Mouse (Mus musculus) embryo, embryonic 11 days (tissue): ENCODE measurements at regions not wholly inside any gene's neighbourhood (a gene's known extent, or its start where the extent isn't known, plus 50 kb on each side); places are given as distances from the start of the nearest gene placed in this dataset.
"Not testable (repeated sequence)": the region's sequence is repeated elsewhere in the genome, so short reads cannot be mapped to it uniquely, and the experiment has no call there.

Experiments
- DNase-seq: peaks from one replicate; pipeline ENCODE4 v3.0.0-alpha.2; 2015

GRCm38 (mm10) chr11:40159161-40159560, 535.8 kb downstream of the Mat2b start:
- DNase-seq = not testable (repeated sequence)

DNA sequence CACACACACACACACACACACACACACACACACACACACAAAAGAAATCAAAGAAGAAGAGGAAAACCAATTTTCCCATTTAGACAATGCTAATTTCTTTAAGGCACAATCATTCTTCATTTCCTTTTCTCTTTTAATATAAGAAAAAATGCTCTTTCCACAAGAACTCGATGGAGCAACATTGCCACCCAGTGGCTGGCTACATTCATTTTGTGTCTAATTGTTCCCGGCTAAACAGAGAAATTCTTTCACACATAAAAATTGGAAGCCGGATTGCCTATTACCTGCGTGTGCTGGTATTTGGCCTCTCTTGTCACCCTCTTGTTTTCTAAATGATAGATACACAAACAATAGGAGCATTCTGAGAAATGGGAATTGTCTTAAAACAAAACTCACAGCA, 545.7 kb downstream of the Mat2b start:
- peak; percentile 77 for DNase-seq

DNA sequence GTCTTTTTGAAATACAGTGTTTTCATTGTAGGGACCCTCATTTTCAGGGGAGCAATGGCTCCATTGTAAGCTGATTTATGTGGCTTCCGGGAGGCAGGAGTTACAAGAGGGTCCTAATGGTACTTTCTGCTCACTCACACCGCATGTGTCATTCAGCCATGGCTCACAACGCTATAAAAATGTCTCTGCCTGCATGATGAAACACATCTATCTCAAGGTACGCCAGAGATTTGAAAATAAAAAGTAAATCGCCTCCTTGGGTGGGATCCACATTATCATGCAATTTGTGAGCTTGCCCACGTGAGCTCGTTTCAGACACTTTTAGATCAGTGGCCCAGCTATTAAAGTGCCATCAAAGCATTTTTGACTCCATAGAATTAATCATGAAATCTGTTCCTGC, 557.2 kb downstream of the Mat2b start:
- no peak for DNase-seq

- DNase-seq = no peak
These were observed 592.4 kb downstream of the Mat2b start for GRCm38 (mm10) chr11:40102613-40103012.

DNA sequence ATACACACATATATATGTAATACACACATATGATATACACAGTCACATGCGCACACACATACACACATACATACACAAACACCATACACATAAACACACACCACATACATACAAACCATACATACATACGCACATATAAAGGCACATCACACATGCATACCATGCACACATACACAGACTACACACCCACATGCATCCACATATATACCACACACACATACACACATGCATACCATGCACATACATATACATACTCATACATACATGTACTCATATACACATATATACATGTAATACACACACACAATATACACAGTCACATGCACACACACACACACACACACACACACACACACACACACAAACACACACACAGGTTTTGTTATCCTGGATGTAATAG, 620.7 kb downstream of the Mat2b start:
- no peak for DNase-seq

DNA sequence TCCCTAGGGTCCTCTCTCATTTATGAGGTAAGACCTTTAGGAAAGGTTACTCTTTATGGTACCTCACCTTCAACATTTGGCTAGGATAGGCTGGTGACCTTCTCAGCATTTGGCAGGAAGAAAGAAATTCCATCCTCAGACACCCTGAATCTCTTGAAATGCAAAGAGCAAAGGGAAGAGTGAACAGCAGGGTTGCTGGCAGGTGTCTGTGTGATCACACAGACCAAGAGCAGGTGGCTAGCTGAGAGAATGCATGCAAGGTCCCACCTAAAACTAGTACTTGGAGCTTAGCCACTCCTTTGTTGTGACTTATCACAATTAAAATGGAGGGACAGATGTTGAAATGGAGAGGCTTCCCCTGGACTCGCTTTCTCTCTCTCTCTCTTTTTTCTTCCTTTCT, 644.5 kb downstream of the Mat2b start:
- no peak for DNase-seq

DNA sequence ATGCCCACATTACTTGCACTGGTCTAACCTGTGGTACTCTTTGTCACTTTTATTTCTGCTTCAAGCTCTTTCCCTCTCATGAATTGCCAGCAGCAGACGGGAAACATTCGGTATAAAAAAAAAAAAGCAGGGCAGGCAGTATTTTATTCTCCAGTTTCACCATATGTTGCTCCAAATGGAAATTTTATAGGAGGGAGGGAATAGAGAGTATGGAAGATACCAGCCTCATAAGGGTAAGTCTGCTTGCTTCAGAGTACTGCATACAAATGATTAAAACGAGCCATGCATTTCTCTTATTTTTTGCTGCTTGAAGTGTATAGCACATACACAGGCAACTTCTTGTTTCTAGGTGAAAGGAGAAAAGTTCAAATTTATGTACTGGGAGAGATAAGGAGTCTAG, 667.5 kb downstream of the Mat2b start:
- DNase-seq = no peak

DNA sequence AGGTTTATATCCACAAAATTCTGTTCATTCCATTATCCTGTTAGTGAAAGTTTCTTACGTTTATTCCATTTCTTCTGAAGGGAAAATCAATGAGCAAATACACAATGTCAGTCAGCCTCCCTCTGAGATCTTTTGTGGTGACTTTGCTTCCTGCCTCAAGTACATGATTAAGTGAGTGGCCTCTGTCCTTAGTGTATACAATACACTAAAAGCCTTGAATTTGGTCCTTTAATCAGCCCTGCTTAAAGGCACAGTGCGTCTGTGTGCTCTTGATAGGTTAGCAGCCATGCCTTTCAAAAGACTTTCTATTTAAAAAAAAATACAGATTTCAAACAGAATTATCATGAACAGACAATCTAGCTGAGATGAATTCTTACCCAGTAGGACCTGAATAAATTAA, 695.5 kb downstream of the Mat2b start:
- peak; percentile 20 for DNase-seq

- DNase-seq = peak; percentile 39
These were observed 696.4 kb downstream of the Mat2b start for GRCm38 (mm10) chr11:39998612-39999011.

- DNase-seq = no peak
These were observed 722.4 kb downstream of the Mat2b start for GRCm38 (mm10) chr11:39972585-39972984.

DNA sequence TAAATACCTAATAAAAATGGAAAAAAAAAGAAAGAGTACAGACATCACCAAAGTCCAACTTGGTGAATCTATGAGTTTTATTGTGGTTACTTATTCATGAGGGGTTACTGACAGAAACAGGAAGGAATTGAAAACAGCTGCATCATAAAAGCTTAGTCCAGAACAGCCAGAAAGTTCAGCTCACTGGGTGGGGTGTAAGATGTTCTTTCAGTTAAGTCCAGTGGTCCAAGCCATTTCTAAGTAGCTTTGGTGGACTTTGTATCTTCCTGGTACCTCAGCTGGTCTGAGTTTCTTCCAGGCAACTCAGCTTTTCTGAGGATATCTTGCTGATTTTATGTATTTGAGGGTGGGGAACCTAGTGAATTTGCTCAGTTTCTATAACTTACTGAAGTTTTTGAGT, 731.3 kb downstream of the Mat2b start:
- DNase-seq = no peak

DNA sequence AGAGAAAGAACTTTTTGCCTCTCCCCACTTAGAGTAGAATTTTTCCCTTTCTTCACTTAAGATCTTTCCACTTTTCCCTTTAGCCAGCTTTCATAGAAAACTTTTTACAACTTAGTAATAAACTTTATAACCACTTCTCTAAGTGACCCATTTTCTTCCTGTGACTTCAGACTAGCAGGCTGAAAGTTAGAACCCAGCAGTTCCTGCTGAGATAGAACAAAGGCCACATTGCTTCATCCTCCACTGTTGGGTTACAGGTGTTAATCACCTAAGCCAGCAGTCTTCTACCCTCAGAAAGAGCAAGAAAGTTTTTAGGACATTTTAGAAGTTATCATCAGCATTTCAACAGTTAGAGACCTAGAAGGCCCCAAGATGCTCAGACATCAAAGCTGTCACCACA, 740.6 kb downstream of the Mat2b start:
- no peak for DNase-seq

DNA sequence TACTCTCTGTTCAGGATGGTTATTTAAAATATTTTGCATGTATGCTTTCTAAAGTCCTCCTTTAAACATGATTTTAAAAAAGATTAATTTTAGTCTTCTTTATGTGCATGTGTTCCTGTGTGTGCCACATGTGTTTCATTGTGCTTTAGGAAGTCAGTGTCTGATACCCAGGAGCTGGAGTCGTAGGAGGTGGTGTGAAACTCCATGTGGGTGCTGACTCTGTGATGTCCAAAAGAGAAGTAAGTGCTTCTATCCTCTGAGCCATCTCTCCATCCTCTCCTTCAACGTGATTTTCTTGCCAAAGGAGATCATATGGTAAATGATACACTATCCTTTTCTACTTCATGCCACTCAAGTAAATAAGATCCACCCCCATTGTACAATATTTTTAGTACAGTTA, 750.8 kb downstream of the Mat2b start:
- DNase-seq = no peak

DNA sequence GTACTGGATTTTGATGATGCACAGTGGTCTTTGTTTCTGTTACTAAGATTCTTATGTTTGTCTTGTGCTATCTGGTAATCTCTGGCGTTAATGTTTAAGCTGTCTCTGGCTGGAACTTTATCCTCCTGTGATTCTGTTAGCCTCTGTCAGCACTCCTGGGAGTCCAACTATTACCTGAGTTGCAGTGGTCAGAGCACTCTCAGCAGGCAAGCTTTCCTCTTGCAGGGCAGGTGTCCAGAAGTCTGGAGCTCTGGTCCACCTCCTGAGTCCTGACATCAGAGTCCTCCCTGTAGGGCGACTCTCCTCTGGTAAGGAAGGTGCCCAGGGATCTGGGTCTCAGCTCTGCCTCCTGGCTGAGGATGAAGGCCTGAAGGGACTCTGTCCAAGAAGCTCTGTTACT, 760.8 kb downstream of the Mat2b start:
- DNase-seq = no peak

DNA sequence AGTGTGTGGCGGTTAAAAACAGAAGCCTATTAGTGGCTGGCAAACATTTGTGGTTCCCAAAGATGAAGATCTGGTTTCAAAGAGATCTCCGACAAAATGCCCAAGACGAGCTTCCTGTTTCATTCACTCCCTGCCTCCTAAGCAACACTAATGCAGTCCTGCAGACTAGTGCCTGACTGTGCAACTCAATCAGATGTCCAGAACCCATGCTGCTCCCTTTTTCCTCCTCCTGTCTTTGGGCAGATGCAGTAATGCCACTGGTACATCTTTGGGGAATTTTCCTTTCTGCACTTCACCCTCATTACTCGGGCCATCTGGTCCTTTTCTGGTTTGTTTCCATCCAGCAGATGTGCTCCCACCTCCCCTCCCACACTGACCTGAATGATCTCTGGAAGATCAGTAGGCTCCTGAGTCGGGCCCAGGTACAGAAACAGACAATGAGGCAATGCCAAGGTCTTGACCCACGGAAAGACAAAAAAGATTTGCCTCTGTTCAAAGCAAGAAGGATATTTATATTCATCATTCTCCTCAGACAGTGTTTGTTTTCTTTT, 771.0 kb downstream of the Mat2b start:
- DNase-seq = peak; percentile 24

DNA sequence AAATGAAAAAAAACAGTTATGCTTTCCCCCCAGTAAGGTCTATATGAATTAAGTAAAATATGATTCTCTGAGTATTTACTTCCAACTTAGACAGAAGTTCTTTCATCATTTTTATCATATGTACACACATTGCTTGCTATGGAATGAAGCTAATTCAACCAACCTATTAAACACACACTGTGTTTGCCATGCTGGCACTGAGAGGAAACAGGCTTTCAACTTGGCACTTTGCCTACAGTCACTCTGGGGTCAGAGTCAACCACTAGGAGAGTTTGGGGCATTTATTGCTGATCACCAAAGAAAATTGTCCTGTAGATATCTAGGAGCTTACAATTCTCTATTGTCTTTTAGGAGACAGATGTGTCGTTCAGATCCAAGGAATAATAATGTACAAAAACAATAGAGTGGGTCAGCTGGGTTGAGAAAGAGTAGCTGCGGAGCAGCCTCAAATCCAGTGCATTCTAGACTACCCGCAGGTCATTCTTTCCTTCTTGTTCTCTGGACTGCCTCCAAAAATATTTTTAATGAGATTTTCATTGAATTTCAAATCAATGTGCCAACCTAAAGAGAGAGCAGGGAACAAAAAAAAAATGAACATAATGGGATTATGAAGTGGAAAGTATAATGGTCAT, 777.2 kb downstream of the Mat2b start:
- no peak for DNase-seq

DNA sequence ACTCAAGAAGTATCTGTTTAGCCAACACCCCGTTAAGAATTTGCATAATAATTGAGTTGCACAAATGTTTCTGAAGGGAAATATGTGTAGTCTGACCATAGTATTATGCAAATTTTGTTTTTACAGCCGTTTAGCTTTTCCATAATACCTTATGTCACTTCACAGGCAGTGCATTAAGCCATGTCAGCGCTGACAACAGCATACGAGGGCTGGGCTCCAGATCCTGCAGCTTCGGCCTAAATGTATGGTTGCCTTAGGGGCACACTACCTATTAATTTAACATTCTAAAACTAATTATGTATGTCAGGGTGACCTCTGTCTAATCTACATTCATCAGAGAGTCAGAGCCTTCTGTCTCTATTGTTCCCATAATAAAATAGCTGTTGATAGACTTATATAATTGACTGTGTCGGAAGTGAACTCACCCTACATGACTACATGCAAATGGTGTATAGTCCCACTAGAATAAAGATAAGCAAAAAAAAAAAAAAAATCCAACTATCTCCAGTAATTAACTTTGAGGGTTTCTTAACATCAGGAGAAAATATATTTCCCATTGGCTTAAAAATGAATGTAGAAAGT, 795.3 kb downstream of the Mat2b start:
- DNase-seq = peak; percentile 5

GRCm38 (mm10) chr11:39883305-39883704, 811.7 kb downstream of the Mat2b start:
- no peak for DNase-seq

- DNase-seq = peak; percentile 1
These were observed 826.5 kb downstream of the Mat2b start for GRCm38 (mm10) chr11:39868451-39868979.
